Mouse (Mus musculus): Measurements from ENCODE around the gene Hoxc4. TPM values are rescaled to one million over a fixed set of nuclear protein-coding genes. Genes with fewer than 3 reads are reported as not detected.

Hoxc4 gene
- total RNA-seq, 2 experiments from 2014 or later: not detected

- ATAC-seq (replicated peaks; ENCODE audit: low FRiP score, low TSS enrichment, poor library complexity, severe bottlenecking): no peak
Observed at GRCm38 (mm10) chr15:103010112-103010846, 8.5 kb upstream of the Hoxc4 start.

GRCm38 (mm10) chr15:103010847-103011555 is 7.7 kb upstream of the Hoxc4 start:
- ATAC-seq (replicated peaks; ENCODE audit: low FRiP score, low TSS enrichment, poor library complexity, severe bottlenecking): no peak

- no peak for ATAC-seq (replicated peaks; ENCODE audit: low FRiP score, low TSS enrichment, poor library complexity, severe bottlenecking)
Observed at GRCm38 (mm10) chr15:103011928-103012486, 6.7 kb upstream of the Hoxc4 start.

- ATAC-seq (replicated peaks; ENCODE audit: low FRiP score, low TSS enrichment, poor library complexity, severe bottlenecking): no peak
Observed at GRCm38 (mm10) chr15:103013238-103013984, 5.3 kb upstream of the Hoxc4 start.

- ATAC-seq (replicated peaks; ENCODE audit: low FRiP score, low TSS enrichment, poor library complexity, severe bottlenecking): no peak
Observed at GRCm38 (mm10) chr15:103014166-103015008, 4.3 kb upstream of the Hoxc4 start.

GRCm38 (mm10) chr15:103015009-103015399 is 3.7 kb upstream of the Hoxc4 start:
- ATAC-seq (replicated peaks; ENCODE audit: low FRiP score, low TSS enrichment, poor library complexity, severe bottlenecking): no peak

- ATAC-seq (replicated peaks; ENCODE audit: low FRiP score, low TSS enrichment, poor library complexity, severe bottlenecking): no peak
Observed at GRCm38 (mm10) chr15:103015406-103016166, 3.1 kb upstream of the Hoxc4 start.

GRCm38 (mm10) chr15:103020899-103021418 is 2.2 kb downstream of the Hoxc4 start:
- ATAC-seq (replicated peaks; ENCODE audit: low FRiP score, low TSS enrichment, poor library complexity, severe bottlenecking): no peak

- ATAC-seq (replicated peaks; ENCODE audit: low FRiP score, low TSS enrichment, poor library complexity, severe bottlenecking): no peak
Observed at GRCm38 (mm10) chr15:103021544-103021943, 2.8 kb downstream of the Hoxc4 start.

GRCm38 (mm10) chr15:103024131-103024530 is 5.4 kb downstream of the Hoxc4 start:
- no peak for ATAC-seq (replicated peaks; ENCODE audit: low FRiP score, low TSS enrichment, poor library complexity, severe bottlenecking)

GRCm38 (mm10) chr15:103027266-103028235 is 8.8 kb downstream of the Hoxc4 start:
- ATAC-seq (replicated peaks; ENCODE audit: low FRiP score, low TSS enrichment, poor library complexity, severe bottlenecking): no peak

GRCm38 (mm10) chr15:103028916-103029512 is 10.3 kb downstream of the Hoxc4 start:
- ATAC-seq (replicated peaks; ENCODE audit: low FRiP score, low TSS enrichment, poor library complexity, severe bottlenecking): no peak

GRCm38 (mm10) chr15:103030142-103030541 is 11.4 kb downstream of the Hoxc4 start:
- no peak for ATAC-seq (replicated peaks; ENCODE audit: low FRiP score, low TSS enrichment, poor library complexity, severe bottlenecking)

GRCm38 (mm10) chr15:103032167-103032566 is 13.4 kb downstream of the Hoxc4 start:
- no peak for ATAC-seq (replicated peaks; ENCODE audit: low FRiP score, low TSS enrichment, poor library complexity, severe bottlenecking)

GRCm38 (mm10) chr15:103032646-103033575 is 14.2 kb downstream of the Hoxc4 start:
- ATAC-seq (replicated peaks; ENCODE audit: low FRiP score, low TSS enrichment, poor library complexity, severe bottlenecking): no peak
